Mouse (Mus musculus) brain, embryonic 14.5 days (tissue): ENCODE results near the gene Epn3.

Experiments
- CTCF ChIP-seq: fragments of 200-500 bp; IDR thresholded peaks from 2 replicates; pipeline ENCODE4 v1.5.1; 2012; ENCODE audit warnings: inconsistent platforms, mild to moderate bottlenecking, moderate library complexity, borderline replicate concordance; ENCODE audit not compliant: insufficient read depth, insufficient read length; ENCODE audit errors: extremely low read depth
- POLR2A ChIP-seq: fragments of 200-500 bp; IDR thresholded peaks from 2 replicates; pipeline ENCODE4 v1.6.1; 2012; ENCODE audit warnings: mild to moderate bottlenecking, inconsistent platforms, borderline replicate concordance; ENCODE audit not compliant: poor library complexity, insufficient read depth, insufficient read length, severe bottlenecking; ENCODE audit errors: extremely low read depth

DNA sequence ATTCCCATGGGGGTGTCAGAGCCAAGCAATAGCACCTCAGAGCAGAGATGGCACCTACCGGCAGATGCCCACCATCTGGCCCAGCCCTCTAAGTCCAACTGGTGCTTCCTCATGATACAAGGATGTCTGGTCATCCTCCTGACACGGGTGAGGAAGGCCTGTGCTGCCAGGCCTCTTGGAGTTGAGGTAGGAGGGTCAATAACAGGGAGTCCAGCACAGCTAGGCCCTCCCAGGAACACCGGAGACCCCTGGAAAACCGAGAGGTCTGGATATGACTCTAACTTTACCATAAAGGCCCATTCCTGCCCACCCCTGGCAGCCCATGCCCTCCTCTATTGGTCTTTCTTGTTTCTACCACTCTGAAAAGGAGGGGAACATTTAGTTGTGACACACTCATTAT is 42.6 kb upstream of the Epn3 start:
- TF ChIP-seq POLR2A (no peak), CTCF (no peak)
